Mouse (Mus musculus) liver, embryonic 14.5 days (tissue): ENCODE results near the gene Stmn1.

Experiments used
- CTCF ChIP-seq: IDR thresholded peaks from 2 replicates; pipeline ENCODE4 v1.5.1; 2016; ENCODE audit warnings: antibody characterized with exemption, low read depth, control low read depth
- EP300 ChIP-seq: IDR thresholded peaks from 2 replicates; pipeline ENCODE4 v1.6.1; 2016; ENCODE audit warnings: antibody characterized with exemption, low read depth

GRCm38 (mm10) chr4:134445489-134445888 is 22.6 kb upstream of the Stmn1 start:
- TF ChIP-seq CTCF (no peak), EP300 (no peak)
